Mouse (Mus musculus) small intestine, adult 2 months (tissue): ENCODE measurements around the gene Klhl21. TPM values are rescaled to one million over a fixed set of nuclear protein-coding genes. Genes with fewer than 3 reads are reported as not detected.

Source experiments
- H3K27ac ChIP-seq: fragments of 200-500 bp; 2 replicates; pipeline ENCODE4 v1.5.1; 2012; ENCODE audit warnings: low read depth, low read length, control low read depth, inconsistent platforms; ENCODE audit not compliant: insufficient read depth
- H3K27me3 ChIP-seq: fragments of 200-500 bp; 2 replicates; pipeline ENCODE4 v1.6.1; 2012; ENCODE audit warnings: mild to moderate bottlenecking, moderate library complexity, low read length, inconsistent platforms; ENCODE audit not compliant: control insufficient read depth, insufficient read depth
- H3K36me3 ChIP-seq: fragments of 200-500 bp; 2 replicates; pipeline ENCODE4 v1.6.1; 2012; ENCODE audit warnings: mild to moderate bottlenecking, low read length, control low read depth, inconsistent platforms; ENCODE audit not compliant: control insufficient read depth, insufficient read depth
- H3K4me1 ChIP-seq: fragments of 200-500 bp; 2 replicates; pipeline ENCODE4 v1.6.1; 2012; ENCODE audit warnings: low read length, inconsistent platforms, mixed read lengths; ENCODE audit not compliant: control insufficient read depth, insufficient read depth, insufficient read length
- H3K4me3 ChIP-seq: fragments of 200-500 bp; 2 replicates; pipeline ENCODE4 v1.5.1; 2012; ENCODE audit warnings: low read depth, mild to moderate bottlenecking, control low read depth, inconsistent platforms, low read length, moderate library complexity
- CTCF ChIP-seq: fragments of 200-500 bp; IDR thresholded peaks from 2 replicates; pipeline ENCODE4 v1.5.1; 2012; ENCODE audit warnings: low read depth, mild to moderate bottlenecking, control low read depth, inconsistent platforms, low read length, moderate library complexity, mixed read lengths; ENCODE audit not compliant: insufficient replicate concordance, insufficient read length; ENCODE audit errors: extremely low read depth
- POLR2A ChIP-seq: fragments of 200-500 bp; IDR thresholded peaks from 2 replicates; pipeline ENCODE4 v1.6.1; 2012; ENCODE audit warnings: low read depth, mild to moderate bottlenecking, control low read depth, inconsistent platforms, low read length, moderate library complexity
- WGBS: fragments of 180-500 bp; shearing (Covaris S2); methylation state at CpG from one replicate; pipeline ENCODE4 v1.1.7; 2018; 5-methylcytosine and 5-hydroxymethylcytosine counted together
- polyA plus RNA-seq: library from polyadenylated mRNA; depleted of rRNA; stranded (reverse); fragments of >200 nt; gene quantifications from 2 replicates; pipeline ENCODE4 v1.2.3, GENCODE M21; 2012; rRNA removed

The Klhl21 gene
- polyA plus RNA-seq, 1 experiment, result 19.8 TPM

DNA sequence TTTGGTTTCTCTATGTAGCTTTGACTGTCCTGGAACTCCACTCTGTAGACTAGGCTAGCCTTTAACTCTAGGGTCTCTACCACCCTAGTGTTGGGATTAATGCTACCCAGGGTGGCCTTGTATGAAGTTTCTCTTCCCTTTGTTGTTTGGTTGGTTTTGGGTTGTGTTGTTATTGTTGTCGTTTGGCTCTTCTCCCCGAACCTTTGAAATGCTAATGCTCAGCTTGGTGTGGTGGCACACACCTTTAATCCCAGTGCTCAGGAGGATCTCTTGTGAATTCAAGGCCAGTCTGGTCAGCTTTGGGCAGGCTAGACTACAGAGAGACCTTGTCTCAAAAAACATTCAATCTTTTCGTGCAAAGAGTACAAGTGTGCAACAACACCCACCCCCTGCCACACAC lies 34.6 kb downstream of the Klhl21 start:
- no peak overlapping the region for H3K4me3 ChIP-seq
- H3K36me3 ChIP-seq, result peaks cover 57% of the 10 kb centered on the region
- TF ChIP-seq CTCF, result no peak
- TF ChIP-seq POLR2A, result no peak
- 78% methylated on average over 3 of the region's 3 CpGs for WGBS
- H3K4me1 ChIP-seq, result peaks cover 3% of the 10 kb centered on the region
- H3K27ac ChIP-seq, result no peak overlapping the region
- no peaks in the 10 kb centered on the region for H3K27me3 ChIP-seq

DNA sequence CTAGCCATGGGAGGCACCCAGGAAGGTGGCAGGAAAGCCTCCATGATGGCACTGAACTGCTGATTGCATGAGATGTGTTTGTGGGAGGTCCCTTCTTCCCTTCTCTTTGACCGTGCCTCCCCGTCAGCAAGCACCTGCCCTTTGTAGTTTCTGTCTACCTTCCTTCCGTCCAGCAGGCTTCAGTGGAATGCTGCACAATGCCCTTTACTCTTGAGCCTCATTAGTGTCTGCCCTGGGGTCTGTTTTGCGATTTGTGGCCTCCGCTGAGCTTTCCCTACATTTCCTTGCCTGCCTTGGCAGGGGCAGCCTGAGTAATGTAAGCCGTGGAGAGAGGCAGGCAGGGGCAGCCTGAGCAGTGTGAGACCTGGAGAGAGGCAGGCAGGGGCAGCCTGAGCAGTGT lies 36.0 kb downstream of the Klhl21 start:
- peaks cover 3% of the 10 kb centered on the region for H3K4me1 ChIP-seq
- H3K27me3 ChIP-seq, result no peaks in the 10 kb centered on the region
- no peak overlapping the region for H3K27ac ChIP-seq
- TF ChIP-seq POLR2A (no peak), CTCF (no peak)
- H3K36me3 ChIP-seq, result peaks cover 67% of the 10 kb centered on the region
- WGBS, result 75% methylated on average over 6 of the region's 6 CpGs
- H3K4me3 ChIP-seq, result no peak overlapping the region

DNA sequence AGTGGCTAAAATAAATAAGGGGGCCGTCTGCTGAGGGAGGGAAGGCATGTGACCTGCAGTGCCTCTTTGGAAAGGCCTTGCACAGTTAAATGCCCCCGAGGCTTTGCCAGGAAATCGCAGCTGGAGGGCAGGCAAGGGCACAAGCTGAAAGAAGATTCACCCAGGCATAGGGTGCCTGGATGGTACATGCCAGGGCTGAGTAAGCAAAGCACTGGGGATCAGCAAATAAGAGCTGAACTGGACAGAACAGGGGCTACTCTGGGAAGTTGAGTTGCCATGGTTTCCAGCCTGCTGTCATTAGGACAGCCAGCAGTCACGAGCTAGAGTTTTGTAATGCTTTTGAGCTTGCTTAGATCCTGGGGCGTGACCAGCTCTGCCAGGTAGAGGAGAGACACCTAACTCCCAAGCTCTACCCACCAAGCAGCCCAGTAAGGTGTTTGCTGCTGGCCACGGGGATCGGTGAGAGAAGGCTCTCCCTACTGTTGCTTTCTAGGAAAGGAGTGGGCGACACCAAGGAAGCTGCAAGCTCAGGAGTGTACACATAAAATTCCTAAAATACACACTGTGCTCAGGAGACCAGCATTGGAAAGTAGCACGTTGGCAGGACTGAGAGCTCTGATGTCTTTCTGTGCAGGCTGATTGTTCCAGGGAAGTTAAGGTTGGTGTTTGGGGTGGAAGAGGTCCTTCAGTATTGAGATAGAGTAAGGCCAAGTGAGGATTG lies 53.9 kb downstream of the Klhl21 start:
- no peak overlapping the region for H3K27ac ChIP-seq
- TF ChIP-seq POLR2A (no peak), CTCF (no peak)
- H3K36me3 ChIP-seq, result peaks cover 19% of the 10 kb centered on the region
- H3K27me3 ChIP-seq, result no peaks in the 10 kb centered on the region
- H3K4me3 ChIP-seq, result no peak overlapping the region
- 71% methylated on average over 9 of the region's 9 CpGs for WGBS
- H3K4me1 ChIP-seq, result no peaks in the 10 kb centered on the region

DNA sequence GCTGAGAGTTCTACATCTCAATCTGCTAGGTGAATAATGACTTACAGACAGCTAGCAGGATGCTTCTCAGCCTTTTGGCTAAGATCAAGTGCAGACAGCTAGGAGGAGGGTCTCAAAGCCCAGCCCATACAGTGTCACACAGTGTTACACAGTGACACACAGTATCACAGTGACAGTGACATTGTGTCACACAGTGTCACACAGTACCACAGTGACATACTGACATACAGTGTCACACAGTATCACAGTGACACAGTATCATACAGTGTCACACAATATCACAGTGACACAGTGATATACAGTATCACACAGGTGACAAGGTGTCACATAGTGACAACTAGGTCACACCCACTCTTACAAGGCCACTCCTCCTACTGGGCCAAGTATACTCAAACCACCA lies 58.7 kb downstream of the Klhl21 start:
- Histone ChIP-seq H3K4me1 (no peaks in the 10 kb centered on the region), H3K27ac (no peak overlapping the region), H3K4me3 (no peak overlapping the region), H3K36me3 (no peaks in the 10 kb centered on the region), H3K27me3 (no peaks in the 10 kb centered on the region)
- TF ChIP-seq CTCF (no peak), POLR2A (no peak)

Other genes starting within 250 kb of the Klhl21 start
- 1.4 and 2.2 TPM in 2 replicates for gene Camta1, start 146.9 kb upstream of the Klhl21 start, polyA plus RNA-seq
- 28.1 and 32.0 TPM in 2 replicates for gene Dnajc11, start 75.1 kb upstream of the Klhl21 start, polyA plus RNA-seq
- 13.0 and 24.2 TPM in 2 replicates for gene Thap3, start 19.8 kb upstream of the Klhl21 start, polyA plus RNA-seq
- 4.0 and 7.5 TPM in 2 replicates for gene Phf13, start 12.5 kb upstream of the Klhl21 start, polyA plus RNA-seq
- gene Zbtb48, start 18.9 kb downstream of the Klhl21 start, polyA plus RNA-seq, result 12.5 and 13.6 TPM in 2 replicates
- gene Tas1r1, start 29.8 kb downstream of the Klhl21 start, polyA plus RNA-seq, result 0.05 TPM in 1 of 2 replicates, not detected in the other
- 9.7 and 14.3 TPM in 2 replicates for gene Nol9, start 30.5 kb downstream of the Klhl21 start, polyA plus RNA-seq
- gene Plekhg5, start 63.7 kb downstream of the Klhl21 start, polyA plus RNA-seq, result 7.0 and 15.7 TPM in 2 replicates
- gene Tnfrsf25, start 107.1 kb downstream of the Klhl21 start, polyA plus RNA-seq, result 1.9 and 3.8 TPM in 2 replicates
- gene Espn, start 143.6 kb downstream of the Klhl21 start, polyA plus RNA-seq, result 124 and 572 TPM in 2 replicates
- gene Hes2, start 150.1 kb downstream of the Klhl21 start, polyA plus RNA-seq, result 8.3 and 51.7 TPM in 2 replicates
- 30.0 and 33.4 TPM in 2 replicates for gene Acot7, start 169.3 kb downstream of the Klhl21 start, polyA plus RNA-seq